Mouse (Mus musculus): ENCODE data around the gene Znhit6. TPM values are rescaled to one million over a fixed set of nuclear protein-coding genes. Genes with fewer than 3 reads are reported as not detected.

The Znhit6 gene
- polyA plus RNA-seq, 1 experiment from 2014 or later: 38.2 TPM

DNA sequence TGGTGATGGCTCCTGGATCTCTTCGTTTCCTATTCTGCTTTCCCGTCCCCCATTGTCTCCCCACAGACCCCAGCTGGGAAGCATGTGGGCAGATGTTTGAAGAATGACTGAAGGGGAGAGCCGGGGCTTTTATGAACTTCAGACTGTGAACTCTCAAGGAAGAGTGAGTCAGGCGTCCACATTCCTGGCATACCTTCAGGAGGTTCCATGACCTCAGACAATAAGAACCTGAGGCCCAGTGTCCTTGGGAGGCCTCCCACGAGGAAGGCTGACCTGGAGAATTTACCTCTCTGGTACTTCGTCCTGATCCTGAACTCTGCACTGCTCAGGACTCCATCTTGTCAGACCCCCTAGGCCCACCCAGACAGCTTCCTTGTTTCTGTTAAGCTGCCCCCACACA, 56.9 kb downstream of the Znhit6 start:
- ATAC-seq: no peak
- Histone ChIP-seq H3K36me3 (no peaks in the 10 kb centered on the region), H3K9ac (replicated peaks) (no peak overlapping the region), H3K4me2 (replicated peaks) (no peak overlapping the region), H3K27me3 (no peaks in the 10 kb centered on the region; the same call in 1 of the 2 replicates), H3K4me3 (replicated peaks) (no peak overlapping the region), H3K4me1 (replicated peaks) (no peaks in the 10 kb centered on the region), H3K9me3 (no peaks in the 10 kb centered on the region), H3K27ac (no peak overlapping the region)
- whole genome bisulfite sequencing: 18% methylated on average over 6 of the region's 6 CpGs

DNA sequence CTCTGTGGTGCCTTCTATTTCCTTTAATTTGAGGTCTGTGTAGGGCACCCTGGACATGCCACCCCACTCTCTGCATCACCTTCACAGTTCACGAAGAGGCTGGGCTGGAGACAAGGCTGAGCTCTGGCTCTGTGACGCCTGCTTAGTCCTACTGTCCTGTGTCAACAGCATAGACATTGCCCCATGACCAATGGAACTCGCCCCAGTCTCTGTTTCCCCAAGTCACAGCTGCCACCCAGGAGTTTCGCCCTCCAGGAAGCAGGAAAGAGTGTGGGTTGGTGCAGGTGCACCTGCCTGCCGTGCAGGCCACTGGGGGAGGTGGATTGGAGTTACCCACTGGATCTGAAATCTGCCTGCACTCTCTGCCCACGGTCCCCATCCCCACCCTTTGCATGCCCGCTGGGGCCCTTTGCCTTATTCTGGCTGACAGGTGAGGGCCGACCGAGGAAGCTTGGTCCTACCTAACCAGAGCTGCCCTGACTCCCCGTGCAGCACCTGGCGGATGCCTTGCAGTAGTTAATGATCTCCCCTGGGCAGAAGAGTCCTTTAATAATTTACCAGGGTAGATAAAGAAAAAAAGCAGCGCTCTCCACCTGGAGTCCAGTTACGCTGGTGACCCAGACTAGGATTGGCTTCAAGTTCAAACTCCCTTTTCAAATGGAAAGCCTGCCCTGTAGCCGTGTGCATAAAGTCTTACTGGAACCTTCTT, 58.2 kb downstream of the Znhit6 start:
- Histone ChIP-seq H3K4me3 (replicated peaks) (no peak overlapping the region), H3K27me3 (no peaks in the 10 kb centered on the region; the same call in 1 of the 2 replicates), H3K9ac (replicated peaks) (no peak overlapping the region), H3K4me1 (replicated peaks) (no peaks in the 10 kb centered on the region), H3K4me2 (replicated peaks) (no peak overlapping the region), H3K27ac (no peak overlapping the region), H3K9me3 (no peaks in the 10 kb centered on the region), H3K36me3 (no peaks in the 10 kb centered on the region)
- WGBS: 85% methylated on average over 14 of the region's 14 CpGs
- no peak for ATAC-seq

DNA sequence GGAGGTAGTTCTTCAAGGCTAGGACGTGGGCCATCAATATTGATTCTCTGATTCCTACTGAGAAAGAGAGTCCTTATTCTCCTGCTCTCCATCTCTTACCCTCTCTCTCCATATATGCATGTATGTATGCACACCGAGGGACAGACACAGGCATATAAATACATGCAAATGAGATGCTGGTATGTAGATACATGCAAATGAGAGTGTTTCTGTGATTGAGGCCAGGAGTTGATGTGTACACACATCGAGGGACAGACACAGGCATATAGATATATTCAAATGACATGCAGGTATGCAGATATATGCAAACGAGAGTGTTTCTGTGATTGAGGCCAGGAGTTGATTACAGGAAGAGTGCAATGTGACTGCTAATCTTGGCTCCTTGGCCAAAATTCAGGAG, 64.2 kb downstream of the Znhit6 start:
- H3K27me3 ChIP-seq: peaks cover 4% of the 10 kb centered on the region
- no peak overlapping the region for H3K4me3 ChIP-seq (replicated peaks)
- H3K4me2 ChIP-seq (replicated peaks): no peak overlapping the region
- no peaks in the 10 kb centered on the region for H3K9me3 ChIP-seq
- 67% methylated on average over 4 of the region's 4 CpGs for WGBS
- peak overlapping the region; percentile 35 for H3K27ac ChIP-seq
- H3K4me1 ChIP-seq (replicated peaks): peaks cover 14% of the 10 kb centered on the region; the same call in 1 of the 2 replicates
- no peak overlapping the region for H3K9ac ChIP-seq (replicated peaks)
- ATAC-seq: peak; percentile 81
- H3K36me3 ChIP-seq: no peaks in the 10 kb centered on the region

DNA sequence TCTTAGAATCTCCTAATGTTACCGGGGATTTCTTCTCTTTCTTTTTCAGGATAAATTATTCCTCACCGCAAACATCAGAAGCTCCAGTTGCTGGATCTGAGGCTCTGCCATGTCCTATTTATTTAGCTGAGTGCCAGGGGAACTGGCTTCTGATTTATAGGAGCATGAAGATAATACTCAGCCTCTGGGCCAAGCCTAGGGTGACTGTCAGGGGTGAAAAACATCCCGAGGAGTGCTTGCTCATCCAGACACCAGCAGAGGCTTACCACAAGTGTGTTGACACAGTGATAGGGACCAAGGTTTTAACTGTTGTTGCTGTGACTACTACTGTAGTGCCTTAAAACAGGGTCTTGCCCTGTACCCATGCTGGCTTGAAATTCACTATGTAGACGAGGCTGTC, 64.6 kb downstream of the Znhit6 start:
- 56% methylated on average over 4 of the region's 4 CpGs for WGBS
- Histone ChIP-seq H3K9ac (replicated peaks) (no peak overlapping the region), H3K4me3 (replicated peaks) (no peak overlapping the region), H3K9me3 (no peaks in the 10 kb centered on the region), H3K4me1 (replicated peaks) (peaks cover 18% of the 10 kb centered on the region; the same call in 1 of the 2 replicates), H3K27ac (peak overlapping the region; percentile 14; the same call in 1 of the 2 replicates), H3K36me3 (no peaks in the 10 kb centered on the region), H3K27me3 (peaks cover 4% of the 10 kb centered on the region; the same call in 1 of the 2 replicates), H3K4me2 (replicated peaks) (no peak overlapping the region)
- ATAC-seq: peak; percentile 41; the same call in 1 of the 2 replicates

DNA sequence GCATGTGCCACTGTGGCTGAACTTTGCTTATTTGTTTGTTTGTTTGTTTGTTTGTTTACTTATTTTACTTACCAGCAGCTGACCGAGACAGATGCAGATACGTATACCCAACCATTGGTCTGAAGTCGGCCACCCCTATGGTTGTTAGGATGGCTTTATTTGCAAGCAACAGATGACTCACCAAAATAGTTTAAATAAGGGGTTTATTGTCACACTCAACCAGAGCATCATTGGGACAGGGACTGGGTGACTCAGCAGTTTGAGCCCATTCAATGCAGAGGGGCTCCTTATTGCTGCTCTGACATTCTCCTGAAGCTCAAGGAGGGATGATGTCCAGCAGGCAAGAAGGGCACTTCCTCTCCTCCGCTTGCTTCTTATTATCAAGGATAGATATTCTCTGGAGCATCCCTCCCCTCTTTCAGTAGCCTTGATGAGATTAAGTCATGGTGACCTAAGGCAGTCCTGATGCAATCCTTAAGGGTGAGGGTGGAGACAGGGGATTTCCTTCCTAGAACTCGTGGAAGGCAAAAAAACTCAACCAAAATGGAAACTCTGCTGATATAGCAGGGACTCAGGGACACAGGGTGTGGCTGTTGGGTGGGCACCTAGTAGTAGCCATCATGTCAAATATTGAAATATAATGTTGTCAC, 65.2 kb downstream of the Znhit6 start:
- H3K9ac ChIP-seq (replicated peaks): no peak overlapping the region
- 78% methylated on average over 5 of the region's 5 CpGs for WGBS
- no peak overlapping the region for H3K27ac ChIP-seq
- H3K27me3 ChIP-seq: peaks cover 4% of the 10 kb centered on the region; the same call in 1 of the 2 replicates
- no peaks in the 10 kb centered on the region for H3K36me3 ChIP-seq
- H3K4me2 ChIP-seq (replicated peaks): no peak overlapping the region
- no peaks in the 10 kb centered on the region for H3K9me3 ChIP-seq
- no peak for ATAC-seq
- H3K4me1 ChIP-seq (replicated peaks): peaks cover 22% of the 10 kb centered on the region
- H3K4me3 ChIP-seq (replicated peaks): no peak overlapping the region

DNA sequence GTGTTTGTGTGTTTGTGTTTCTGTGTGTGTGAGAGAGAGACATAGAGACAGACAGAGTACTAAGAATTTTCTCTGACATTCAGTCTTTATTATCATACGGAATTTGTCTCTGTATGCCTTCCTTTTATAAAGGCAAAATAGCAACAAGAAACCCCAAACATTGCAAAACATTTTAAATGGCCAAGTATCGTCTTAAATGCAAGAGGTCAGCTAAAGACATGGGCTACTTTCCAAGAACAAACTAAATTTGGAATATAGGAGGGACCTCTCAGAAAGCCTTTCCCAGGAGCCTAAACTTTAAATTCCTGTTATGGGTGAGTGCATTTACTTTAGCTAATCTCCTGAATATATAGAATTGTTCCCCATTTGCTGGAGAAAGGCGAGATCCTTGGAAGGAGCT, 65.9 kb downstream of the Znhit6 start:
- Histone ChIP-seq H3K27ac (no peak overlapping the region), H3K4me1 (replicated peaks) (peaks cover 27% of the 10 kb centered on the region), H3K4me2 (replicated peaks) (no peak overlapping the region), H3K9ac (replicated peaks) (no peak overlapping the region), H3K4me3 (replicated peaks) (no peak overlapping the region), H3K9me3 (no peaks in the 10 kb centered on the region), H3K36me3 (no peaks in the 10 kb centered on the region), H3K27me3 (peaks cover 7% of the 10 kb centered on the region; the same call in 1 of the 2 replicates)
- no peak for ATAC-seq
- 73% methylated on average over 3 of the region's 3 CpGs for WGBS

DNA sequence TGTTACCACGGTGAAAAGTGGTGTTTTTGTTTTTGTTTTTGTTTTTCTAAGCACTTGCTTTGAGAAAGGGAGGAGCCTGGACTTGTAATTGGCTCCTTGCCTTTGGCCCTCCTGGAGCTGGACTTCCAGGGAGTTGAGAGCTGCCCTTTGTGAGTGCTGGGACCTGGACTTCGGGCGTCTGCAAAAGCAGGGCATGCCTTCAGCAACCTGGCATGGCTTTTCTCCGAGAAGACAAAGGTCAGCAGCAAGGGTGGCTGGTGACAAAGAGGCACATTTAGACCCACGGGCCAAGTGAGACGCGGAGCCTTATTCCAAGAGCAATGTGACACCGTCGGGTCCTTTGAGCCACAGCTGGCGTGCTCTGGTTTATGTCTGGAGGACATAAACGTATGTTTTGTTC, 66.9 kb downstream of the Znhit6 start:
- WGBS: 63% methylated on average over 11 of the region's 11 CpGs
- ATAC-seq: no peak
- Histone ChIP-seq H3K9ac (replicated peaks) (no peak overlapping the region), H3K4me2 (replicated peaks) (no peak overlapping the region), H3K27ac (no peak overlapping the region), H3K27me3 (peaks cover 13% of the 10 kb centered on the region; the same call in 1 of the 2 replicates), H3K9me3 (no peaks in the 10 kb centered on the region), H3K4me3 (replicated peaks) (no peak overlapping the region), H3K36me3 (no peaks in the 10 kb centered on the region), H3K4me1 (replicated peaks) (peaks cover 32% of the 10 kb centered on the region)

DNA sequence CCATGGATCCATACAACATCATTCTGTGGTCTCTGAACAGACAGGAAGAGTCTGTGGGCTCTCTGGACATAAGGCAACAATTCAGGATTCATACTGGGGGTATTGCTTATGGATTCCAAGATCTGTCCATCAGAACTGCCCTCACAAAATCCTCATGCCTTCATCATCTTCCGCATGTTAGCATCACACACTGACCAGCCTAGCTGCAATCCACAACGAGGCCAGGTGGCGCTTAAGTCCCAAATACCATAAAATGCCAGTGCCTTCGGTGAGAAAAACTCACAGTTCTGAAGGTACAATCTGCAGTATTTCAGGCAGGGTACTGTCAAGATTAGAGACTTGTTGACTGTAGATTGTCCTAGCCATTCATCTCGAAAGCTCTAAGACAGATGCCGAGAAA, 69.5 kb downstream of the Znhit6 start:
- Histone ChIP-seq H3K27me3 (peaks cover 33% of the 10 kb centered on the region), H3K27ac (no peak overlapping the region), H3K36me3 (no peaks in the 10 kb centered on the region), H3K4me1 (replicated peaks) (peaks cover 48% of the 10 kb centered on the region), H3K4me3 (replicated peaks) (no peak overlapping the region), H3K9ac (replicated peaks) (no peak overlapping the region), H3K9me3 (no peaks in the 10 kb centered on the region), H3K4me2 (replicated peaks) (no peak overlapping the region)
- 65% methylated on average over 6 of the region's 6 CpGs for WGBS
- ATAC-seq: no peak

DNA sequence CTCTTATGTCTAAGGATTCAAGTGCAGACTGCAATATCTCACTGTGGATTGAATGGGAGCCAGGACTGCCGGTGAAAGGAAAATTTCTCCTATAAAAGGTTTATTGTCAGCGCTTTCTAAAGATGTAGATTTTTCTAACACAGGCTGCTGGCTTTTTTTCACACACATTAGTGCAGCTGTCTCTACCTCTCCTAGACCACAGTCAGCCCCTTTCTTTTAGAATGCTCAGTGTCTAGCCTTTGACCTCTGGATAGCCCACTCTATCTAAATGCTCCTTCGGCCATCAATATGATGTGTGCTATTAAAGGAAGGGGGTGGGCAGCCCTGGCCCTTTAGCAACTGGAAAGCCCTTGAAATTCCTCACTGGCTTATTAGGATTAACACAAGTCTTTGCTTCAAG, 70.0 kb downstream of the Znhit6 start:
- no peak for ATAC-seq
- Histone ChIP-seq H3K27ac (no peak overlapping the region), H3K9me3 (no peaks in the 10 kb centered on the region), H3K36me3 (no peaks in the 10 kb centered on the region), H3K27me3 (peaks cover 38% of the 10 kb centered on the region), H3K4me1 (replicated peaks) (peaks cover 47% of the 10 kb centered on the region), H3K4me2 (replicated peaks) (0 out of 2 replicates have a peak overlapping the region, but pooled peaks have one; percentile 5), H3K9ac (replicated peaks) (no peak overlapping the region), H3K4me3 (replicated peaks) (no peak overlapping the region)
- WGBS: 10% methylated on average over 3 of the region's 3 CpGs

DNA sequence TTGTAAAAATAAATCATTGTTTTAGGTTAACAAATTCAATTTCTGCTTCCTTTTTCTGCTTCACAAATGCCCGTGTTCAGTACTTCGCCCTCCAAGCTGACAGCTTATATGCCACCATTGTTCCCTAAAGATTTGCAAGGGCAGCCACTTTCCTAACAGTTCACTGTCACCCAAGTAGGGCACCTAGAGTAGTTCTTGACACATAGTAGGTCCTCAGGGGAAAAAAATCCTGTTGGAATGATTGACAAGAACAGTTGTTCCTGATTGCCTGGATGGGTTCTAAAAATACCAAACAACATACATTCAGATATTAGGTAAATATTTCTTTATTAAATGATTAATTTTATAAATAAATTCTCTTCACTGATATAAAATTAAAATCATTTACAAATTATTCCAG, 70.7 kb downstream of the Znhit6 start:
- Histone ChIP-seq H3K27ac (no peak overlapping the region), H3K4me2 (replicated peaks) (no peak overlapping the region), H3K4me3 (replicated peaks) (no peak overlapping the region), H3K9me3 (no peaks in the 10 kb centered on the region), H3K36me3 (no peaks in the 10 kb centered on the region), H3K27me3 (peaks cover 45% of the 10 kb centered on the region), H3K9ac (replicated peaks) (no peak overlapping the region), H3K4me1 (replicated peaks) (peaks cover 54% of the 10 kb centered on the region)
- no peak for ATAC-seq
- 46% methylated on average over 2 of the region's 2 CpGs for WGBS

DNA sequence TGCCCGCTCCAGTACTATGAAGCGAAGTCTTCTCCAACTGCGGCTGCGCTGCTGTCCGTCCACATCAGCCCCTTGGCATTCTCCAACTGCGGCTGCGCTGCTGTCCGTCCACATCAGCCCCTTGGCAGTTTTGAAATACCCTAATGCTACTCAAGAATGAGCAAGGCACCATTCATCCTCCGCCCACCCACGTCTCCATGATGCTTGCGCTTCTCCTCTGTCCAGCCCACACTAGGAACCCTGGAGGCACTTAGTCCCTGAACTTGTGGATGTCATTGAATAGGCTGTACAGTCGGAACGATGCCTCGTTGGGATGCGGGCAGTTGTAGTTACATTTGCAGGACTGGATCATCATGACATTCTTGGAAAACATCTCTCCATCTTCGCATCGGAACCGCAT, 71.4 kb downstream of the Znhit6 start:
- Histone ChIP-seq H3K9ac (replicated peaks) (no peak overlapping the region), H3K27me3 (peaks cover 52% of the 10 kb centered on the region)

DNA sequence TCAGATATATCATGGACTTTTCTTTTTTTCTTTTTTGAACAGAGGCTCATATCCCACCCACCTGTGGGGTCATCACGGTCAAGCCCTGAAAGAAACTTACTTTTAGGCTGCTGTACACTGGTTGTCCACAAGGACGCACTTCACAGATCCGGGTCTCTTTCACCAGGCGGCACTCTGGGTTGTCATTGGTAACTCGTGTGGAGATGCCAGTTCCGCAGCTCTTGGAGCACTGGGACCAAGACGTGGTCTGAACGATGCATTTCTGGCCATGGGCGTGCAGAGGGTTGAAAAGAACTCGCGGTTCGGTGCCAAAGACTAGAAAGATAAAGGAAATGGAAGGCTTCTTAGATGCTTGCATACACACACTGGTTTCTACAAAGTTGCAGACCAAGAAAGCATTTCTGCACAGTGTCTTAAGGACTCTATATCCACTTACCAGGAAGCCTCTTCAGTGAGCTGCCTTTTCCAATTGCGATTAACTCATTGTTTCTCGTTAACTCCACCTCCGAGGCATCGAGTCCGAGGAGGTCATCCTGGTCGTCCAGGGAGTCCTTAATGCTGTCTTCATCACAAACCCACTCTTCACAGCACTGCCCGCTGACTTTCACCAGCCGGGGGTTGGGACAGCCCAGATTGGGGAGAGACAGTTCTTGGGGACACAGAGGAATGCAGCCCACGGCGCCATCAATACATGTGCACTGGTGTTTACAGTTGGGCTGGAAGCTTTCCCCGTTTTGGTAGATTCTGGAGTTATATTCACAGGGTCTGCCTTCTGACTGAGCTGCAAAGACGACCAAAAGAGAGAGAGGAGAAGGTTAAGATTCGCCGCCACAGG, 72.3 kb downstream of the Znhit6 start:
- Histone ChIP-seq H3K9ac (replicated peaks) (0 out of 2 replicates have a peak overlapping the region, but pooled peaks have one; percentile 19), H3K4me3 (replicated peaks) (peak overlapping the region; percentile 56), H3K27me3 (peaks cover 59% of the 10 kb centered on the region), H3K4me1 (replicated peaks) (peaks cover 71% of the 10 kb centered on the region), H3K36me3 (no peaks in the 10 kb centered on the region), H3K27ac (no peak overlapping the region), H3K9me3 (no peaks in the 10 kb centered on the region), H3K4me2 (replicated peaks) (peak overlapping the region; percentile 91)
- no peak for ATAC-seq
- WGBS: 17% methylated on average over 26 of the region's 26 CpGs

More for the DNA sequence above, 71.4 kb downstream of the Znhit6 start:
- 75% methylated on average over 18 of the region's 18 CpGs for WGBS
- H3K36me3 ChIP-seq: no peaks in the 10 kb centered on the region
- no peaks in the 10 kb centered on the region for H3K9me3 ChIP-seq
- H3K4me1 ChIP-seq (replicated peaks): peaks cover 62% of the 10 kb centered on the region
- H3K4me2 ChIP-seq (replicated peaks): peak overlapping the region; percentile 91
- no peak overlapping the region for H3K27ac ChIP-seq
- H3K4me3 ChIP-seq (replicated peaks): no peak overlapping the region
- ATAC-seq: no peak

All from midbrain, embryonic 13.5 days (tissue).